Mouse (Mus musculus) MEL (cell line): ENCODE measurements around the gene Kcnk7. TPM values are rescaled to one million over a fixed set of nuclear protein-coding genes. Genes with fewer than 3 reads are reported as not detected.

Source experiments
- DNase-seq: peaks from one replicate; pipeline ENCODE4 v3.0.0; 2011; ENCODE audit warnings: low read depth, low spot score
- H3K27ac ChIP-seq: 2 replicates; pipeline ENCODE4 v1.5.1; 2012; ENCODE audit warnings: low read depth, mild to moderate bottlenecking, control low read depth, low read length, moderate library complexity; ENCODE audit not compliant: control insufficient read depth
- H3K27me3 ChIP-seq, 2 experiments: fragments of 150-350 bp in 1 of 2; sonication (generic) in 1 of 2; 2 replicates each; pipeline ENCODE4 v1.6.1; 2012; ENCODE audit warnings: low read length in 2 of 2, mild to moderate bottlenecking in 2 of 2, improper control_type of control experiment in 1 of 2, moderate library complexity in 1 of 2; ENCODE audit not compliant: insufficient read depth in 2 of 2, control insufficient read depth in 1 of 2
- H3K36me3 ChIP-seq, 2 experiments: 2 replicates each; pipeline ENCODE4 v1.6.1; 2012 to 2014; ENCODE audit warnings: low read length in 2 of 2, improper control_type of control experiment in 1 of 2, inconsistent platforms in 1 of 2, mild to moderate bottlenecking in 1 of 2; ENCODE audit not compliant: insufficient read depth in 2 of 2, control insufficient read depth in 1 of 2
- H3K4me1 ChIP-seq, 2 experiments: fragments of 150-350 bp in 1 of 2; sonication (generic) in 1 of 2; 2 replicates each; pipeline ENCODE4 v1.6.1; 2012; ENCODE audit warnings: low read length in 2 of 2, improper control_type of control experiment in 1 of 2, mild to moderate bottlenecking in 1 of 2; ENCODE audit not compliant: insufficient read depth in 2 of 2, control insufficient read depth in 1 of 2
- H3K4me3 ChIP-seq, 2 experiments: fragments of 150-350 bp in 1 of 2; sonication (generic) in 1 of 2; 2 replicates each; pipeline ENCODE4 v1.5.1; 2012; ENCODE audit warnings: low read depth in 2 of 2, low read length in 2 of 2, mild to moderate bottlenecking in 2 of 2, moderate library complexity in 2 of 2, control low read depth in 1 of 2, improper control_type of control experiment in 1 of 2; ENCODE audit not compliant: control insufficient read depth in 1 of 2, insufficient read depth in 1 of 2
- H3K79me2 ChIP-seq: 2 replicates; pipeline ENCODE4 v1.6.1; 2012; ENCODE audit warnings: mild to moderate bottlenecking, low read length, moderate library complexity; ENCODE audit not compliant: control insufficient read depth, poor library complexity, insufficient read depth
- H3K9ac ChIP-seq: 2 replicates; pipeline ENCODE4 v1.6.1; 2012; ENCODE audit warnings: low read depth, mild to moderate bottlenecking, control low read depth, low read length, moderate library complexity; ENCODE audit not compliant: control insufficient read depth, poor library complexity, severe bottlenecking
- H3K9me3 ChIP-seq: fragments of 150-350 bp; sonication (generic); replicated peaks from 2 replicates; pipeline ENCODE4 v1.6.1; 2012; ENCODE audit warnings: mild to moderate bottlenecking, low read length, improper control_type of control experiment, moderate library complexity; ENCODE audit not compliant: insufficient read depth
- BHLHE40 ChIP-seq: IDR thresholded peaks from 2 replicates; pipeline ENCODE4 v1.6.1; 2012; ENCODE audit warnings: low read depth, mild to moderate bottlenecking, inconsistent platforms, low read length, improper control_type of control experiment, borderline replicate concordance
- CHD1 ChIP-seq: IDR thresholded peaks from 2 replicates; pipeline ENCODE4 v1.6.1; 2012; ENCODE audit warnings: low read depth, mild to moderate bottlenecking, inconsistent platforms, low read length, improper control_type of control experiment
- CTCF ChIP-seq, 3 experiments: IDR thresholded peaks in 2 of 3; conservative IDR thresholded peaks in 1 of 3; 2 replicates each; pipeline ENCODE4 v1.5.1; 2011 to 2012; ENCODE audit warnings: low read length in 3 of 3, low read depth in 2 of 3, mild to moderate bottlenecking in 2 of 3, improper control_type of control experiment in 1 of 3, inconsistent platforms in 1 of 3, mixed read lengths in 1 of 3, moderate library complexity in 1 of 3; ENCODE audit not compliant: control insufficient read depth in 1 of 3, insufficient read depth in 1 of 3, poor library complexity in 1 of 3, severe bottlenecking in 1 of 3
- ELF1 ChIP-seq: IDR thresholded peaks from 2 replicates; pipeline ENCODE4 v1.6.1; 2014; ENCODE audit warnings: low read depth, mild to moderate bottlenecking, inconsistent platforms, low read length, improper control_type of control experiment, moderate library complexity
- HCFC1 ChIP-seq: IDR thresholded peaks from 2 replicates; pipeline ENCODE4 v1.6.1; 2012; ENCODE audit warnings: low read depth, mild to moderate bottlenecking, inconsistent platforms, low read length, improper control_type of control experiment, moderate library complexity
- JUND ChIP-seq: IDR thresholded peaks from 2 replicates; pipeline ENCODE4 v1.6.1; 2011; ENCODE audit warnings: low read depth, mild to moderate bottlenecking, improper control_type of control experiment, low read length
- KAT2A ChIP-seq: conservative IDR thresholded peaks from 2 replicates; pipeline ENCODE4 v1.6.1; 2012; ENCODE audit warnings: low read depth, low read length, improper control_type of control experiment, inconsistent platforms
- MAFK ChIP-seq: IDR thresholded peaks from 2 replicates; pipeline ENCODE4 v1.6.1; 2011; ENCODE audit warnings: low read depth, mild to moderate bottlenecking, low read length, improper control_type of control experiment, borderline replicate concordance
- MAZ ChIP-seq: IDR thresholded peaks from 2 replicates; pipeline ENCODE4 v1.6.1; 2012; ENCODE audit warnings: low read depth, mild to moderate bottlenecking, inconsistent platforms, low read length, improper control_type of control experiment
- MEF2A ChIP-seq: IDR thresholded peaks from 2 replicates; pipeline ENCODE4 v1.6.1; 2014; ENCODE audit warnings: low read depth, mild to moderate bottlenecking, inconsistent platforms, low read length, improper control_type of control experiment; ENCODE audit not compliant: poor library complexity, insufficient replicate concordance, severe bottlenecking; ENCODE audit errors: extremely low read depth
- MXI1 ChIP-seq: IDR thresholded peaks from 2 replicates; pipeline ENCODE4 v1.6.1; 2011; ENCODE audit warnings: mild to moderate bottlenecking, low read depth, low read length, improper control_type of control experiment
- MYB ChIP-seq: IDR thresholded peaks from 2 replicates; pipeline ENCODE4 v1.6.1; 2011; ENCODE audit warnings: mild to moderate bottlenecking, low read depth, low read length, improper control_type of control experiment
- NELFE ChIP-seq: IDR thresholded peaks from 2 replicates; pipeline ENCODE4 v1.6.1; 2011; ENCODE audit warnings: low read depth, low read length, improper control_type of control experiment
- RAD21 ChIP-seq: IDR thresholded peaks from 2 replicates; pipeline ENCODE4 v1.6.1; 2011; ENCODE audit warnings: mild to moderate bottlenecking, low read depth, low read length, improper control_type of control experiment
- SIN3A ChIP-seq: IDR thresholded peaks from 2 replicates; pipeline ENCODE4 v1.6.1; 2012; ENCODE audit warnings: low read length, improper control_type of control experiment, inconsistent platforms
- SMC3 ChIP-seq: IDR thresholded peaks from 2 replicates; pipeline ENCODE4 v1.6.1; 2011; ENCODE audit warnings: low read depth, low read length, improper control_type of control experiment
- TBP ChIP-seq: IDR thresholded peaks from 2 replicates; pipeline ENCODE4 v1.8.0; 2011; ENCODE audit warnings: low read depth, low read length, improper control_type of control experiment
- TCF12 ChIP-seq: IDR thresholded peaks from 2 replicates; pipeline ENCODE4 v1.6.1; 2014; ENCODE audit warnings: low read depth, mild to moderate bottlenecking, inconsistent platforms, low read length, improper control_type of control experiment, moderate library complexity
- UBTF ChIP-seq: IDR thresholded peaks from 2 replicates; pipeline ENCODE4 v1.6.1; 2012; ENCODE audit warnings: low read depth, mild to moderate bottlenecking, inconsistent platforms, low read length, improper control_type of control experiment, moderate library complexity, borderline replicate concordance; ENCODE audit not compliant: insufficient read depth
- ZC3H11A ChIP-seq: IDR thresholded peaks from 2 replicates; pipeline ENCODE4 v1.6.1; 2012; ENCODE audit warnings: low read depth, mild to moderate bottlenecking, inconsistent platforms, low read length, improper control_type of control experiment
- ZKSCAN1 ChIP-seq: IDR thresholded peaks from 2 replicates; pipeline ENCODE4 v1.6.1; 2012; ENCODE audit warnings: low read depth, mild to moderate bottlenecking, inconsistent platforms, low read length, improper control_type of control experiment, moderate library complexity
- ZMIZ1 ChIP-seq: IDR thresholded peaks from 2 replicates; pipeline ENCODE4 v1.6.1; 2012; ENCODE audit warnings: low read depth, mild to moderate bottlenecking, inconsistent platforms, low read length, improper control_type of control experiment, moderate library complexity
- ZNF384 ChIP-seq: IDR thresholded peaks from 2 replicates; pipeline ENCODE4 v1.6.1; 2012; ENCODE audit warnings: low read depth, mild to moderate bottlenecking, inconsistent platforms, low read length, improper control_type of control experiment
- polyA plus RNA-seq, 2 experiments: library from polyadenylated mRNA; stranded (reverse) in 1 of 2; unstranded in 1 of 2; fragments of >175 nt in 1 of 2; fragments of >200 nt in 1 of 2; gene quantifications; 2 replicates each; pipeline versions ENCODE4 v1.2.1 to v1.2.4; 2012; ENCODE audit warnings: low replicate concordance in 2 of 2, low read depth in 1 of 2; ENCODE audit not compliant: insufficient read length in 2 of 2, insufficient read depth in 1 of 2, missing spikeins in 1 of 2
- total RNA-seq: library from RNA; depleted of rRNA; stranded (reverse); fragments of 300-350 nt; gene quantifications from 2 replicates; pipeline ENCODE4 v1.2.3, GENCODE M21; 2012

The Kcnk7 gene
- total and polyA plus RNA-seq, 3 experiments = 0.23 to 0.60 TPM; not detected in 1

- TF ChIP-seq MXI1 (peak; percentile 75; the same call in 1 of the 2 replicates), CHD1 (no peak), ELF1 (no peak), ZMIZ1 (peak; percentile 23; the same call in 1 of the 2 replicates)
Observed at GRCm38 (mm10) chr19:5726961-5727578, 22.9 kb downstream of the Kcnk7 start (continued).

- peaks cover 3 to 46% of the 10 kb centered on the region in 2 experiments; a peak in 3 of 4 replicates for H3K4me1 ChIP-seq
- DNase-seq = peak; percentile 88
- TF ChIP-seq ELF1 = peak; percentile 31; the same call in 1 of the 2 replicates
- peak; percentile 19; the same call in 1 of the 2 replicates for TF ChIP-seq MAZ
- peak; percentile 89 for TF ChIP-seq SMC3
- TF ChIP-seq MEF2A = no peak
- no peak for TF ChIP-seq MAFK
- peak; percentile 92 to 96 (median 93) for TF ChIP-seq CTCF (IDR thresholded peaks at IDR 0.05 in 2 of 3, conservative IDR thresholded peaks at IDR 0.05 in 1 of 3; ENCODE audit: control insufficient read depth in 1 of 3, insufficient read depth in 1 of 3, low read depth in 2 of 3, low read length in 3 of 3, poor library complexity in 1 of 3, severe bottlenecking in 1 of 3)
- TF ChIP-seq TCF12 = 0 out of 2 replicates have a peak, but pooled peaks have one; percentile 9
- peak; percentile 59 for TF ChIP-seq ZC3H11A
- no peak for TF ChIP-seq ZMIZ1
- no peak for TF ChIP-seq ZNF384
- peak; percentile 88 for TF ChIP-seq SIN3A
- no peak for TF ChIP-seq KAT2A
- TF ChIP-seq UBTF = no peak
- peak; percentile 65 for TF ChIP-seq HCFC1
- TF ChIP-seq ZKSCAN1 = no peak
- TF ChIP-seq MXI1 = peak; percentile 73
- TF ChIP-seq TBP = peak; percentile 52; the same call in 1 of the 2 replicates
- peak; percentile 76 for TF ChIP-seq RAD21
- no peak for TF ChIP-seq MYB
- TF ChIP-seq NELFE = no peak
- TF ChIP-seq JUND = no peak
- no peak for TF ChIP-seq BHLHE40
- H3K79me2 ChIP-seq = peaks cover 56% of the 10 kb centered on the region
- H3K9me3 ChIP-seq = no peaks in the 10 kb centered on the region
- H3K27me3 ChIP-seq = no peaks in the 10 kb centered on the region
- H3K36me3 ChIP-seq = peaks cover 0 to 29% of the 10 kb centered on the region in 2 experiments; a peak in 2 of 4 replicates
- H3K9ac ChIP-seq = peak overlapping the region; percentile 85
- peak overlapping the region; percentile 51 to 68 for H3K4me3 ChIP-seq
- H3K27ac ChIP-seq = peak overlapping the region; percentile 95
Observed at GRCm38 (mm10) chr19:5727701-5728100, 23.5 kb downstream of the Kcnk7 start.
